8 mouse cellular contexts compared by ENCODE assay signal in the genomic region with DNA sequence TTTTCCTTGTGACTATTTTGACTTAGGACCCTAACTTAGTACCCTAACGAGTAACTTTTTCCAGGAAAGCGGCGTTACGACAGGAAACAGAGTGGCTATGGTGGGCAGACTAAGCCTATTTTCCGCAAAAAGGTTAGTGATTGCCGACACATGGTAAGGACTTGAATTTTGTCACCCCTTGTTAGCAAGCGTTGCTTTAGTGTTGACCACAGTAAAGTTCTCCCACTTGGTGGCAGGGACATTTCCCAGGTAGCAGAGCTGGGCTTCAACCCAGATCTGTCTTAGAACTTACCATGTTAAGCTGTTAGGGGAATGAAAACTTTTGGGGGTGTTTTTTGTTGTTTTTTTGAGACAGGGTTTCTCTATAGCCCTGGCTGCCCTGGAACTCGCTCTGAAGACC. TPM values are rescaled to one million over a fixed set of nuclear protein-coding genes. Genes with fewer than 3 reads are reported as not detected.
DNase-seq lines count a peak whose midpoint lies in the region; ATAC-seq and TF ChIP-seq lines count a peak whose summit lies in the region.

No protein-coding gene starts in this region.

- no peak for TF ChIP-seq POLR2A in lung, adult 2 months (IDR thresholded peaks at IDR 0.05; ENCODE audit: borderline replicate concordance, extremely low read depth, low read depth, low read length)

- TF ChIP-seq CTCF in lung, adult 2 months (IDR thresholded peaks at IDR 0.05; ENCODE audit: insufficient read depth, low read length): no peak

- H3K9me3 ChIP-seq in embryonic facial prominence, embryonic 15.5 days (replicated peaks): no peaks in the 10 kb centered on the region
- no peaks in the 10 kb centered on the region for H3K9me3 ChIP-seq in limb, embryonic 10.5 days (replicated peaks)
- H3K9me3 ChIP-seq in neural tube, embryonic 14.5 days (ENCODE audit: control insufficient read depth, low read length): no peaks in the 10 kb centered on the region

- H3K4me2 ChIP-seq in embryonic facial prominence, embryonic 15.5 days (replicated peaks): peak overlapping the region; percentile 48
- peak overlapping the region; percentile 61 for H3K4me2 ChIP-seq in neural tube, embryonic 14.5 days (ENCODE audit: low read depth, low read length)

- H3K4me1 ChIP-seq in lung, adult 2 months (ENCODE audit: control insufficient read depth, insufficient read depth, low read length): no peaks in the 10 kb centered on the region
- H3K4me1 ChIP-seq in embryonic facial prominence, embryonic 15.5 days: peaks cover 3% of the 10 kb centered on the region; the same call in 1 of the 2 replicates
- H3K4me1 ChIP-seq in limb, embryonic 10.5 days: no peaks in the 10 kb centered on the region
- H3K4me1 ChIP-seq in neural tube, embryonic 14.5 days (ENCODE audit: control insufficient read depth, insufficient read depth, low read length): no peaks in the 10 kb centered on the region

- peak overlapping the region; percentile 72 for H3K4me3 ChIP-seq in lung, adult 2 months (replicated peaks; ENCODE audit: extremely low read depth, low read depth, low read length)
- H3K4me3 ChIP-seq in embryonic facial prominence, embryonic 15.5 days (replicated peaks): peak overlapping the region; percentile 51
- H3K4me3 ChIP-seq in limb, embryonic 10.5 days: peak overlapping the region; percentile 58
- H3K4me3 ChIP-seq in neural tube, embryonic 14.5 days (ENCODE audit: low read depth, low read length): peak overlapping the region; percentile 41

- 49% methylated on average over 8 of the region's 8 CpGs for WGBS in lung, adult 2 months
- 44% methylated on average over 8 of the region's 8 CpGs for WGBS in embryonic facial prominence, embryonic 15.5 days
- 25% methylated on average over 8 of the region's 8 CpGs for WGBS in limb, embryonic 10.5 days
- 34% methylated on average over 8 of the region's 8 CpGs for WGBS in neural tube, embryonic 14.5 days

- H3K27me3 ChIP-seq in embryonic facial prominence, embryonic 15.5 days: no peaks in the 10 kb centered on the region
- H3K27me3 ChIP-seq in limb, embryonic 10.5 days (ENCODE audit: low read depth, poor library complexity, severe bottlenecking): peaks cover 75% of the 10 kb centered on the region
- no peaks in the 10 kb centered on the region for H3K27me3 ChIP-seq in neural tube, embryonic 14.5 days (ENCODE audit: control insufficient read depth, insufficient read depth, low read length)

- no peak for ATAC-seq in embryonic facial prominence, embryonic 15.5 days (ENCODE audit: insufficient number of reproducible peaks, low FRiP score, low TSS enrichment, low read depth)
- no peak for ATAC-seq in neural tube, embryonic 14.5 days (ENCODE audit: low read depth)
- no peak for ATAC-seq in CD4-positive, CD25-positive, alpha-beta regulatory T cell, adult 4 months

- peaks cover 5% of the 10 kb centered on the region; the same call in 1 of the 2 replicates for H3K36me3 ChIP-seq in embryonic facial prominence, embryonic 15.5 days
- peaks cover 24% of the 10 kb centered on the region for H3K36me3 ChIP-seq in limb, embryonic 10.5 days
- H3K36me3 ChIP-seq in neural tube, embryonic 14.5 days (ENCODE audit: control insufficient read depth, insufficient read depth, low read length): no peaks in the 10 kb centered on the region

- H3K9ac ChIP-seq in embryonic facial prominence, embryonic 15.5 days: peak overlapping the region; percentile 39; the same call in 1 of the 2 replicates
- peak overlapping the region; percentile 47 for H3K9ac ChIP-seq in neural tube, embryonic 14.5 days (replicated peaks; ENCODE audit: low read depth, low read length)

- H3K27ac ChIP-seq in embryonic facial prominence, embryonic 15.5 days (replicated peaks): no peak overlapping the region
- H3K27ac ChIP-seq in limb, embryonic 10.5 days: peak overlapping the region; percentile 87
- no peak overlapping the region for H3K27ac ChIP-seq in neural tube, embryonic 14.5 days (ENCODE audit: low read depth, low read length)

- DNase-seq in lung, adult 2 months: no peak
- no peak for DNase-seq in lung, postnatal 4 days
- DNase-seq in limb, embryonic 10.5 days (ENCODE audit: low spot score): no peak
- no peak for DNase-seq in left cerebral cortex, adult 18-20 months (ENCODE audit: low spot score in 2 of 2)
- no peak for DNase-seq in ovary, adult 18-20 months (ENCODE audit: low spot score)

RNA-seq across cellular contexts. Expression of a gene that starts 1.0 kb away (rescaled TPM):
- 73.7 and 105 TPM in 2 replicates for polyA plus RNA-seq in lung, adult 2 months (2012; rRNA removed)
- 400 and 403 TPM in 2 replicates for polyA plus RNA-seq in embryonic facial prominence, embryonic 15.5 days (2015; fragmentation: Nextera tagmentation; extraction: Ambion mirVana)
- polyA plus RNA-seq in limb, embryonic 10.5 days (2016; fragmentation: Nextera tagmentation; extraction: Ambion mirVana): 332 and 430 TPM in 2 replicates
- 181 and 189 TPM in 2 replicates for polyA plus RNA-seq in neural tube, embryonic 14.5 days (2014; fragmentation: Nextera tagmentation; extraction: Ambion mirVana)
- polyA plus RNA-seq in CD4-positive, CD25-positive, alpha-beta regulatory T cell, adult 4 months (2017; shearing (Covaris generic)): 100 to 1,000 TPM; 553 to 695 TPM
- 100 to 1,000 TPM; 131 to 132 TPM for total RNA-seq in left cerebral cortex, adult 18-20 months (2021)

RNA-seq across cellular contexts. Expression of a gene that starts 3.1 kb away (rescaled TPM):
- 1.6 and 3.3 TPM in 2 replicates for polyA plus RNA-seq in lung, adult 2 months (2012; rRNA removed)
- polyA plus RNA-seq in embryonic facial prominence, embryonic 15.5 days (2015; fragmentation: Nextera tagmentation; extraction: Ambion mirVana): 2.2 and 2.5 TPM in 2 replicates
- 0.50 and 0.70 TPM in 2 replicates for polyA plus RNA-seq in limb, embryonic 10.5 days (2016; fragmentation: Nextera tagmentation; extraction: Ambion mirVana)
- polyA plus RNA-seq in neural tube, embryonic 14.5 days (2014; fragmentation: Nextera tagmentation; extraction: Ambion mirVana): 0.20 and 0.80 TPM in 2 replicates
- 1 to 10 TPM in 1 of 2 experiments, under 1 TPM in 1; 0.38 to 2.2 TPM for polyA plus RNA-seq in CD4-positive, CD25-positive, alpha-beta regulatory T cell, adult 4 months (2017; shearing (Covaris generic))
- total RNA-seq in left cerebral cortex, adult 18-20 months (2021): 1 to 10 TPM in 1 of 2 experiments, under 1 TPM in 1; 0.89 to 1.3 TPM

RNA-seq across cellular contexts. Expression of a gene that starts 14.5 kb away (rescaled TPM):
- 1.5 and 2.6 TPM in 2 replicates for polyA plus RNA-seq in lung, adult 2 months (2012; rRNA removed)
- polyA plus RNA-seq in embryonic facial prominence, embryonic 15.5 days (2015; fragmentation: Nextera tagmentation; extraction: Ambion mirVana): 4.3 and 5.6 TPM in 2 replicates
- 6.8 and 7.4 TPM in 2 replicates for polyA plus RNA-seq in limb, embryonic 10.5 days (2016; fragmentation: Nextera tagmentation; extraction: Ambion mirVana)
- polyA plus RNA-seq in neural tube, embryonic 14.5 days (2014; fragmentation: Nextera tagmentation; extraction: Ambion mirVana): 2.3 and 3.2 TPM in 2 replicates
- polyA plus RNA-seq in CD4-positive, CD25-positive, alpha-beta regulatory T cell, adult 4 months (2017; shearing (Covaris generic)): 1 to 10 TPM; 3.4 to 4.9 TPM
- total RNA-seq in left cerebral cortex, adult 18-20 months (2021): 10 to 100 TPM; 11.4 to 12.1 TPM

RNA-seq across cellular contexts. Expression of a gene that starts 14.5 kb away (rescaled TPM):
- polyA plus RNA-seq in lung, adult 2 months (2012; rRNA removed): 9.8 and 23.7 TPM in 2 replicates
- polyA plus RNA-seq in embryonic facial prominence, embryonic 15.5 days (2015; fragmentation: Nextera tagmentation; extraction: Ambion mirVana): 138 and 141 TPM in 2 replicates
- polyA plus RNA-seq in limb, embryonic 10.5 days (2016; fragmentation: Nextera tagmentation; extraction: Ambion mirVana): 196 and 211 TPM in 2 replicates
- polyA plus RNA-seq in neural tube, embryonic 14.5 days (2014; fragmentation: Nextera tagmentation; extraction: Ambion mirVana): 88.0 and 129 TPM in 2 replicates
- polyA plus RNA-seq in CD4-positive, CD25-positive, alpha-beta regulatory T cell, adult 4 months (2017; shearing (Covaris generic)): 100 to 1,000 TPM in 1 of 2 experiments, 10 to 100 TPM in 1; 93.8 to 139 TPM
- 100 to 1,000 TPM; 161 to 167 TPM for total RNA-seq in left cerebral cortex, adult 18-20 months (2021)

RNA-seq across cellular contexts. Expression of a gene that starts 44.8 kb away (rescaled TPM):
- 0.33 and 0.98 TPM in 2 replicates for polyA plus RNA-seq in lung, adult 2 months (2012; rRNA removed)
- polyA plus RNA-seq in embryonic facial prominence, embryonic 15.5 days (2015; fragmentation: Nextera tagmentation; extraction: Ambion mirVana): 60.5 and 64.9 TPM in 2 replicates
- polyA plus RNA-seq in limb, embryonic 10.5 days (2016; fragmentation: Nextera tagmentation; extraction: Ambion mirVana): 90.7 and 117 TPM in 2 replicates
- 48.2 TPM in 2 replicates for polyA plus RNA-seq in neural tube, embryonic 14.5 days (2014; fragmentation: Nextera tagmentation; extraction: Ambion mirVana)
- 10 to 100 TPM; 28.8 to 36.1 TPM for polyA plus RNA-seq in CD4-positive, CD25-positive, alpha-beta regulatory T cell, adult 4 months (2017; shearing (Covaris generic))
- 10 to 100 TPM; 14.2 to 18.6 TPM for total RNA-seq in left cerebral cortex, adult 18-20 months (2021)
